Mouse (Mus musculus) liver, adult 2 months (tissue): ENCODE measurements at regions not wholly inside any gene's neighbourhood (a gene's known extent, or its start where the extent isn't known, plus 50 kb on each side); places are given as distances from the start of the nearest gene placed in this dataset.

Source experiments
- DNase-seq: peaks from one replicate; pipeline ENCODE4 v3.0.0-alpha.2; 2011; ENCODE audit warnings: low read depth, low spot score; ENCODE audit errors: extremely low read depth
- H3K27ac ChIP-seq: fragments of 200-500 bp; replicated peaks from 2 replicates; pipeline ENCODE4 v1.5.1; 2012; ENCODE audit warnings: low read depth, mild to moderate bottlenecking, control low read depth, inconsistent platforms, low read length; ENCODE audit not compliant: insufficient read depth
- H3K27me3 ChIP-seq: fragments of 200-500 bp; 2 replicates; pipeline ENCODE4 v1.6.1; 2012; ENCODE audit warnings: mild to moderate bottlenecking, moderate library complexity, low read length, inconsistent platforms; ENCODE audit not compliant: control insufficient read depth, insufficient read depth
- H3K36me3 ChIP-seq: fragments of 200-500 bp; 2 replicates; pipeline ENCODE4 v1.6.1; 2012; ENCODE audit warnings: low read length, inconsistent platforms; ENCODE audit not compliant: control insufficient read depth, insufficient read depth
- H3K4me1 ChIP-seq: fragments of 200-500 bp; 2 replicates; pipeline ENCODE4 v1.6.1; 2011; ENCODE audit warnings: low read length; ENCODE audit not compliant: control insufficient read depth, insufficient read depth
- H3K4me3 ChIP-seq: fragments of 200-500 bp; 2 replicates; pipeline ENCODE4 v1.5.1; 2011; ENCODE audit warnings: low read depth, mild to moderate bottlenecking, control low read depth, low read length, moderate library complexity; ENCODE audit not compliant: insufficient read depth
- H3K79me2 ChIP-seq: fragments of 200-500 bp; 2 replicates; pipeline ENCODE4 v1.6.1; 2012; ENCODE audit warnings: inconsistent platforms, mild to moderate bottlenecking, low read length, moderate library complexity; ENCODE audit not compliant: control insufficient read depth, insufficient read depth
- H3K9ac ChIP-seq: fragments of 200-500 bp; 2 replicates; pipeline ENCODE4 v1.6.1; 2012; ENCODE audit warnings: low read depth, mild to moderate bottlenecking, control low read depth, inconsistent platforms, low read length
- CTCF ChIP-seq: fragments of 200-500 bp; IDR thresholded peaks from 2 replicates; pipeline ENCODE4 v1.5.1; 2011; ENCODE audit warnings: low read depth, low read length, control low read depth
- POLR2A ChIP-seq: fragments of 200-500 bp; IDR thresholded peaks from 2 replicates; pipeline ENCODE4 v1.6.1; 2011; ENCODE audit warnings: low read length, control low read depth; ENCODE audit not compliant: insufficient read depth; ENCODE audit errors: extremely low read depth
- WGBS: fragments of 180-500 bp; shearing (Covaris S2); methylation state at CpG from one replicate; pipeline ENCODE4 v1.1.7; 2018; 5-methylcytosine and 5-hydroxymethylcytosine counted together

- no peak overlapping the region for H3K9ac ChIP-seq
- no peaks in the 10 kb centered on the region for H3K36me3 ChIP-seq
- no peak for DNase-seq
- no peaks in the 10 kb centered on the region for H3K79me2 ChIP-seq
- 79% methylated on average over 6 of the region's 6 CpGs for WGBS
- H3K4me3 ChIP-seq: no peak overlapping the region
- TF ChIP-seq POLR2A (no peak), CTCF (no peak)
- no peaks in the 10 kb centered on the region for H3K4me1 ChIP-seq
- no peaks in the 10 kb centered on the region for H3K27me3 ChIP-seq
- H3K27ac ChIP-seq: no peak overlapping the region
These were observed 114.1 kb upstream of the Eef1e1 start for GRCm38 (mm10) chr13:38772996-38773395.

GRCm38 (mm10) chr13:38766133-38766532, 107.3 kb upstream of the Eef1e1 start:
- WGBS: 15% methylated on average over 4 of the region's 4 CpGs
- Histone ChIP-seq H3K4me3 (no peak overlapping the region), H3K27me3 (no peaks in the 10 kb centered on the region), H3K9ac (no peak overlapping the region), H3K79me2 (no peaks in the 10 kb centered on the region), H3K27ac (no peak overlapping the region), H3K4me1 (no peaks in the 10 kb centered on the region), H3K36me3 (no peaks in the 10 kb centered on the region)
- no peak for TF ChIP-seq POLR2A
- peak; percentile 26 for TF ChIP-seq CTCF
- peak; percentile 29 for DNase-seq

- H3K4me1 ChIP-seq: no peaks in the 10 kb centered on the region
- WGBS: 82% methylated on average over 3 of the region's 3 CpGs
- H3K4me3 ChIP-seq: no peak overlapping the region
- TF ChIP-seq POLR2A (no peak), CTCF (no peak)
- H3K36me3 ChIP-seq: no peaks in the 10 kb centered on the region
- H3K79me2 ChIP-seq: no peaks in the 10 kb centered on the region
- no peak overlapping the region for H3K9ac ChIP-seq
- no peak for DNase-seq
- H3K27ac ChIP-seq: no peak overlapping the region
- H3K27me3 ChIP-seq: no peaks in the 10 kb centered on the region
These were observed 101.4 kb upstream of the Eef1e1 start for GRCm38 (mm10) chr13:38760261-38760660.

- H3K27ac ChIP-seq: no peak overlapping the region
- H3K4me1 ChIP-seq: no peaks in the 10 kb centered on the region
- DNase-seq: no peak
- H3K36me3 ChIP-seq: no peaks in the 10 kb centered on the region
- no peaks in the 10 kb centered on the region for H3K27me3 ChIP-seq
- WGBS: 90% methylated on average over 11 of the region's 11 CpGs
- TF ChIP-seq CTCF (no peak), POLR2A (no peak)
- H3K4me3 ChIP-seq: no peak overlapping the region
- H3K9ac ChIP-seq: no peak overlapping the region
- no peaks in the 10 kb centered on the region for H3K79me2 ChIP-seq
These were observed 97.9 kb upstream of the Eef1e1 start for GRCm38 (mm10) chr13:38756629-38757227.

GRCm38 (mm10) chr13:38753722-38754121, 94.9 kb upstream of the Eef1e1 start:
- no peaks in the 10 kb centered on the region for H3K79me2 ChIP-seq
- H3K9ac ChIP-seq: no peak overlapping the region
- TF ChIP-seq CTCF (no peak), POLR2A (no peak)
- no peak for DNase-seq
- no peaks in the 10 kb centered on the region for H3K27me3 ChIP-seq
- H3K4me1 ChIP-seq: no peaks in the 10 kb centered on the region
- no peak overlapping the region for H3K4me3 ChIP-seq
- no peaks in the 10 kb centered on the region for H3K36me3 ChIP-seq
- H3K27ac ChIP-seq: no peak overlapping the region
- WGBS: 83% methylated on average over 4 of the region's 4 CpGs

- TF ChIP-seq POLR2A (no peak), CTCF (no peak)
- no peak overlapping the region for H3K9ac ChIP-seq
- WGBS: 92% methylated on average over 1 of the region's 1 CpGs
These were observed 93.0 kb upstream of the Eef1e1 start for GRCm38 (mm10) chr13:38751876-38752275.

More at GRCm38 (mm10) chr13:38751876-38752275, 93.0 kb upstream of the Eef1e1 start:
- Histone ChIP-seq H3K27ac (no peak overlapping the region), H3K36me3 (no peaks in the 10 kb centered on the region), H3K27me3 (no peaks in the 10 kb centered on the region), H3K79me2 (no peaks in the 10 kb centered on the region), H3K4me3 (no peak overlapping the region), H3K4me1 (no peaks in the 10 kb centered on the region)
- no peak for DNase-seq
